Mouse (Mus musculus): ENCODE results near the gene Dnajb6. TPM values are rescaled to one million over a fixed set of nuclear protein-coding genes. Genes with fewer than 3 reads are reported as not detected.

Gene Dnajb6
- total and polyA plus RNA-seq, 3 experiments: 61.1 to 196 (median 140) TPM

DNA sequence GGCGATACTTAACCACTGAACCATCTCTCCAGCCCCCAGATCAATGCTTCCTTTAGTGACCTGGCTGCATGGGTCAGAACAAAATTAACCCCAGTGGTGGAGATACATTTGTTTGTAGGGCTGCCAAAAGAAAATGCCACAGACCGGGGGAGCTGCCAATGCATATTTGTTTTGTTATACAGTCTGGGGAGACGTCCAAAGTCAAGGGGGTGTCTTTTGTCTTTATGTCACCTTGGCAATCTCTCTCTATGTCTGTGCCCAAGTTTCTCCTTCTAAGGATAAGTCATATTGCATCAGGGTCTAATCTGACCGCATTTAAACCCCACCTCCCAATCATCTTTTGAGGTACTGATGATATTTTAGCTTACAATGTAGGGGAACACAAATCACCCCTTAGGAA is 82.8 kb downstream of the Dnajb6 start:
- no peak for DNase-seq (ENCODE audit: extremely low read depth)
- peaks cover 2 to 6% of the 10 kb centered on the region in 2 experiments; a peak in 3 of 4 replicates for H3K4me1 ChIP-seq (ENCODE audit: control insufficient read depth in 1 of 2, insufficient read depth in 2 of 2)
- TF ChIP-seq CHD1 (IDR thresholded peaks at IDR 0.05; ENCODE audit: low read depth, low read length) (no peak), ETS1 (conservative IDR thresholded peaks at IDR 0.05; ENCODE audit: low read depth, low read length) (no peak), RCOR1 (conservative IDR thresholded peaks at IDR 0.05; ENCODE audit: low read depth, low read length) (no peak), IRF4 (IDR thresholded peaks at IDR 0.05; ENCODE audit: low read depth, low read length) (no peak), RAD21 (IDR thresholded peaks at IDR 0.05; ENCODE audit: low read depth, low read length) (no peak), POLR2A (IDR thresholded peaks at IDR 0.05; ENCODE audit: low read depth, low read length) (no peak), NRF1 (IDR thresholded peaks at IDR 0.05; ENCODE audit: low read depth, low read length) (no peak), E2F4 (IDR thresholded peaks at IDR 0.05; ENCODE audit: insufficient replicate concordance, low read depth, low read length) (no peak), UBTF (IDR thresholded peaks at IDR 0.05; ENCODE audit: low read depth, low read length) (no peak), JUN (IDR thresholded peaks at IDR 0.05; ENCODE audit: insufficient read depth, low read depth, low read length) (no peak), CTCF (conservative IDR thresholded peaks at IDR 0.05 in 1 of 2, IDR thresholded peaks at IDR 0.05 in 1 of 2; ENCODE audit: low read depth in 2 of 2, low read length in 2 of 2) (no peak), ZC3H11A (IDR thresholded peaks at IDR 0.05; ENCODE audit: low read depth, low read length) (no peak), HCFC1 (IDR thresholded peaks at IDR 0.05; ENCODE audit: low read depth, low read length) (no peak), ZMIZ1 (IDR thresholded peaks at IDR 0.05; ENCODE audit: low read depth, low read length) (no peak), KAT2A (IDR thresholded peaks at IDR 0.05; ENCODE audit: insufficient replicate concordance, low read length) (no peak), SIN3A (IDR thresholded peaks at IDR 0.05; ENCODE audit: low read length) (no peak), MAX (IDR thresholded peaks at IDR 0.05; ENCODE audit: low read length) (no peak), USF1 (IDR thresholded peaks at IDR 0.05; ENCODE audit: low read depth, low read length) (no peak), ZNF384 (IDR thresholded peaks at IDR 0.05; ENCODE audit: low read depth, low read length) (no peak), GABPA (IDR thresholded peaks at IDR 0.05; ENCODE audit: insufficient replicate concordance, low read depth, low read length) (no peak)
- no peak overlapping the region for H3K4me2 ChIP-seq (ENCODE audit: insufficient read depth, low read depth, poor library complexity, severe bottlenecking)
- no peak overlapping the region for H3K9ac ChIP-seq (ENCODE audit: insufficient read depth, low read depth)
- no peak overlapping the region for H3K4me3 ChIP-seq (replicated peaks in 1 of 3; ENCODE audit: low read depth in 2 of 3, low read length in 2 of 3, poor library complexity in 1 of 3)
- peaks cover 5% of the 10 kb centered on the region for H3K9me3 ChIP-seq (replicated peaks; ENCODE audit: low read length)
- no peak overlapping the region for H3K27ac ChIP-seq (ENCODE audit: insufficient read depth, low read depth)
- no peaks in the 10 kb centered on the region for H3K79me2 ChIP-seq (replicated peaks; ENCODE audit: control insufficient read depth, extremely low read depth, insufficient read depth, poor library complexity, severe bottlenecking)
- no peaks in the 10 kb centered on the region for H3K36me3 ChIP-seq (replicated peaks in 1 of 2; ENCODE audit: control insufficient read depth in 1 of 2, insufficient read depth in 1 of 2, low read length in 1 of 2)
- in situ Hi-C loops (cut with MboI; ENCODE audit: low pct_ligation_motif_present, low pct_unique_long_range_greater_than_20kb, low sequenced_read_pairs): loop anchor here (25.0 kb wide), 1 partner anchor 269 kb away; no protein-coding TSS in a partner anchor
- no peaks in the 10 kb centered on the region for H3K27me3 ChIP-seq (replicated peaks)
- dilution Hi-C loops (cut with MboI; ENCODE audit: extremely low pct_ligation_motif_present, extremely low pct_unique_long_range_greater_than_20kb, low sequenced_read_pairs): no loop called here

DNA sequence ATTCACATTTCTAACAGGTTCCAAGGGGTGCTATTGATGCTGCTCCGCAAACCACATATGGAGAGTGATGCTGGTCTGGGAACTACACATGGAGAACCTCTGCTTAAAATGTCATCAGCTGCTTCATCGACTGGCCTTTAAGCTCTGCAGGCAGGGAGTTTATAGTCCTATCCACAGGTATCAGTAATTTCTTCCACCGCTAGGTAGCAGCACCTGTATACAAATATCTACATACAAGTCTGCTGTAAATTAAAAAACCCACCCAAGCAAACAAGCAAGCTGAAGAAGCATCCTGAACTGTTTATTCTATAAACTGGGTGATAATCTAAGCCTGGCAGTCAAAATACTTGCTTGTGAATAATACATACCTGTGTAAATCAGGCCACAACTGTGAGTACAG is 89.3 kb downstream of the Dnajb6 start:
- no peaks in the 10 kb centered on the region for H3K9me3 ChIP-seq (replicated peaks; ENCODE audit: low read length)
- no peak overlapping the region for H3K4me3 ChIP-seq (replicated peaks in 1 of 3; ENCODE audit: low read depth in 2 of 3, low read length in 2 of 3, poor library complexity in 1 of 3)
- H3K9ac ChIP-seq (ENCODE audit: insufficient read depth, low read depth): no peak overlapping the region
- peaks cover 4 to 11% of the 10 kb centered on the region in 2 experiments; a peak in 3 of 4 replicates for H3K4me1 ChIP-seq (ENCODE audit: control insufficient read depth in 1 of 2, insufficient read depth in 2 of 2)
- H3K27me3 ChIP-seq (replicated peaks): no peaks in the 10 kb centered on the region
- DNase-seq (ENCODE audit: extremely low read depth): peak; percentile 68
- dilution Hi-C loops (cut with MboI; ENCODE audit: extremely low pct_ligation_motif_present, extremely low pct_unique_long_range_greater_than_20kb, low sequenced_read_pairs): no loop called here
- H3K27ac ChIP-seq (ENCODE audit: insufficient read depth, low read depth): no peak overlapping the region
- no peaks in the 10 kb centered on the region for H3K36me3 ChIP-seq (replicated peaks in 1 of 2; ENCODE audit: control insufficient read depth in 1 of 2, insufficient read depth in 1 of 2, low read length in 1 of 2)
- in situ Hi-C loops (cut with MboI; ENCODE audit: low pct_ligation_motif_present, low pct_unique_long_range_greater_than_20kb, low sequenced_read_pairs): loop anchor here (25.0 kb wide), 2 partner anchors 188 to 263 kb away; partner anchors contain the start of gene Il6
- no peak overlapping the region for H3K4me2 ChIP-seq (ENCODE audit: insufficient read depth, low read depth, poor library complexity, severe bottlenecking)
- TF ChIP-seq JUN (IDR thresholded peaks at IDR 0.05; ENCODE audit: insufficient read depth, low read depth, low read length) (no peak), ZC3H11A (IDR thresholded peaks at IDR 0.05; ENCODE audit: low read depth, low read length) (peak; percentile 87), RAD21 (IDR thresholded peaks at IDR 0.05; ENCODE audit: low read depth, low read length) (peak; percentile 97), USF2 (conservative IDR thresholded peaks at IDR 0.05; ENCODE audit: low read depth, low read length) (no peak), IRF4 (IDR thresholded peaks at IDR 0.05; ENCODE audit: low read depth, low read length) (no peak), SMC3 (IDR thresholded peaks at IDR 0.05; ENCODE audit: low read depth, low read length) (peak; percentile 93), CTCF (conservative IDR thresholded peaks at IDR 0.05 in 1 of 2, IDR thresholded peaks at IDR 0.05 in 1 of 2; ENCODE audit: low read depth in 2 of 2, low read length in 2 of 2) (peak; percentile 36 to 84), TCF12 (IDR thresholded peaks at IDR 0.05; ENCODE audit: low read depth, low read length) (no peak), UBTF (IDR thresholded peaks at IDR 0.05; ENCODE audit: low read depth, low read length) (no peak)
- no peaks in the 10 kb centered on the region for H3K79me2 ChIP-seq (replicated peaks; ENCODE audit: control insufficient read depth, extremely low read depth, insufficient read depth, poor library complexity, severe bottlenecking)

Measured in CH12.LX (cell line).